Mouse (Mus musculus) skeletal muscle tissue, adult 2 months (tissue): ENCODE results near the gene Gm9936.
A peak's percentile ranks its signal among the peaks of the same experiment; 100 is the strongest.
"Not testable (repeated sequence)": the region's sequence is repeated elsewhere in the genome, so short reads cannot be mapped to it uniquely, and the experiment has no call there.

Experiments
- DNase-seq: peaks from one replicate; pipeline ENCODE4 v3.0.0-alpha.2; 2012; ENCODE audit warnings: low read depth, low spot score

The Gm9936 gene

GRCm38 (mm10) chr5:114840481-114840880 is 18.0 kb downstream of the Gm9936 start:
- not testable (repeated sequence) for DNase-seq

- DNase-seq = no peak
Measured at GRCm38 (mm10) chr5:114836886-114837285, 21.6 kb downstream of the Gm9936 start.

GRCm38 (mm10) chr5:114829740-114830139 is 28.7 kb downstream of the Gm9936 start:
- no peak for DNase-seq

DNA sequence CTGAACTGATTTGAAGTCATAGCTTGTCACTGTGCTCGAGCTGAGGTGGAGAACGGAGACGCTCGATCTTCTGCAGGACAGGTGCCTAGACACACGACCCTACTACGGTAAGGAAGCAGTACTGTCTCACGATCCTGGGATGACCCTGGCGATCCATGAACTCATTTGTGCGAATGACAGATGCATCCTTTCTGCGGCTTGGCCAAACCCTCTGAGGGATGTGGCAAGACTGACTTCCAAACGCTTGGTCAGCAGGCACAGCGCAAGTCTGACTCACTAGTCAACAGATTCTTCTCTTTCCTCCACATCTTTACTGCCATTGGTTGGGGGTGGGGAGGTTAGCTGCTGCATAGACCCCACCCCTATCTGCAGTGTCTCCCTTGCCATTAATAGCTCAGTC is 31.1 kb downstream of the Gm9936 start:
- DNase-seq = peak; percentile 38

- DNase-seq = no peak
Measured at GRCm38 (mm10) chr5:114825978-114826691, 32.3 kb downstream of the Gm9936 start.

GRCm38 (mm10) chr5:114824197-114824596 is 34.3 kb downstream of the Gm9936 start:
- DNase-seq = no peak

DNA sequence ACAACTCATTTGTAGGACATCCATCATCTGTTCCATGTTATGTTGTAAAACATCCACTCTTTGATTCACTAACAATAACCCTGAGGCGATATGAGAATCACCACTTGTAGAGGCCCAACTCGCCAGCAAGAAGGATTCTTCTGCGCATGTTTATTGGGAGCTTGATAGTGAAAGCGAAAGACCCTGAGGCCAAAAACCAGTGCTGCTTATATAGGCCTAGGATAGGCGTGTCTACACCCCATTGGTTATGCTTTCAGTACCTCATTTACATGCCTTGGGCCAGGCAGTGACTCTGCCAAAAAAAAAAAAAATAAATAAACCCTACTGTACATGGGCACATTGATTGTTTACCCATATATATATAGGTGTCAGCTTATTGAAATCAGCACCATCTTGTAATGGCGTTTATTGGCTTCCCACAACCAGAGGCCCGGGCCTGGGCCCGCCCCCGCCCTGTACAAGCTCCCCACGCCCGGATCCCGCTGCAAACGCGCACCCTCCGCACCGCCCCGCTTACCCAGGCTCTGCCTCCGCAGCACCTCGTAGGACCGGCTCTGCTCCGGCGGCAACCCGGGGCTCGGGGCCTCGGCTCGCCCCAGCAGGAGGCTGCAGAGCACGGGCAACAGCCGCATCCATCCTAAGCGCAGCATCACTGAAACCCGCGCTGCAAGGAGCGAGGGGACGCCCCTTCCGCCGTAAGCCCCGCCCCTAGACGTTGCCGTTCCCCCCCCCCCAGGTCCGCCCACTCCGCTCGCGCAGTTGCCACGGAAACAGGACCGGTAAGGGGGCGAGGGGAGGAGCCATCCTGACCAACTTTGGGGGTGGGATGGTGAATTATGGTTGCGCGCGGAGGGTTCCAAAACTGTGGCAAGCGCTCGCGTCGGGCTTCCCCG is 35.4 kb downstream of the Gm9936 start, which contains the start of gene 1500011B03Rik:
1500011B03Rik (minus strand) TSS at position 673 of the 893 bp plus-strand sequence.
- DNase-seq = no peak

DNA sequence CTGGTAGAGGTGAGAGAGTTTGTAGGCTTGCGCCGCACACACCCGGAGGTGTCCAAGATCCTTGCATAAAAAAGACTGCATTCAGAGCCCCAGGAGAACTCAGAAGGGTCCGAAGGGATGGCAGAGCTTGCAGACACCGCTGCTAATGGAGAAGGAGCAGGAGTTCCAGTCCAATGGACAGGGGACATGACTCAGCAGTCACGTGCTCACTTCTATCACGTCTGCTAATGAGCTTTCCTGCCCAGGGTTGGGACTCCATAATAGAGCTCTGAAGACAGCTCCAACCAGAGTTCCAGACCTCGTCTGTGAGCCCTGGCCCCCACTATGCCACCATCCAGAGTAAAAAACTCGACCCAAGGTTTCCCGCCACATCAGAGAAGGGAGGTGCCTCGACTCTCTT is 40.4 kb downstream of the Gm9936 start:
- no peak for DNase-seq

DNA sequence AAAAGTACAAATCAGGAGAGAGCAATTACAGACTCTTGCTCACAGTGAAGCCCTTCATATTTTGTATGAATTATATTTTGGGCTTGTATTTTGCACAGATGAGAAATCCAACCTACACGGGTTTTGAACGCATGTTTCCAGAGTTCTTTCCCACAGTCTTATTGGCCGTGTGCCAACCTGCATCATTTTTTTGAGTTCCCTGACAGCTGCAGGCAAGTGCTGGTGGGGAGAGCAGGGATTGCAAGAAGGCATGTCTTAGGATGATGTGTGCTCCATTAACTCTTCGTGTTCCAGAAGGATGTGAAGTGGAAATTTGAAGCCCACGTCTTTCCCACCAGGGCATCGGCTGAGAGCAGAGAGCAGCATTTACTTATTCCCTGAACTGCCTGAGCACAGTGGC is 41.9 kb downstream of the Gm9936 start:
- no peak for DNase-seq

DNA sequence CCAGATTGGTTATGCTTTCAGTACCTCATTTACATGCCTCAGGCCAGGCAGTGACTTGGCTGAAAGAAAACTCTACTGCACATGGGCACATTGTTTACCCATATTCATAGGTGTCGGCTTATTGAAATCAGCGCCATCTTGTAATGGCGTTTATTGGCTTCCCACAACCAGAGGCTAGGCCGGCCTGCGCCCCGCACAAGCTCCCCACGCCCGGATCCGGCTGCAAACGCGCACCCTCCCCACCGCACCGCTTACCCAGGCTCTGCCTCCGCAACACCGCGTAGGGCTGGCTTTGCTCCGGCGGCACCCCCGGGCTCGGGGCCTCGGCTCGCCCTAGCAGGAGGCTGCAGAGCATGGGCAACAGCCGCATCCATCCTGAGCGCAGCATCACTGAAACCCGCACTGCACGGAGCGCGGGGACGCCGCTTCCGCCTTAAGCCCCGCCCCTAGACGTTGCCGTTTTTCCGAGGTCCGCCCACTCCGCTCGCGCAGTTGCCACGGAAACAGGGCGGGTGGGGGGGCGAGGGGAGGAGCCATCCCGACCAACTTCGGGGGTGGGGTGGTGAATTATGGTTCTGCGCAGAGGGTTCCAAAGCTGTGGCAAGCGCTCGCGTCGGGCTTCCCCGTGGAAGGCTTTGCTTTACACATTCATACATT is 44.8 kb downstream of the Gm9936 start:
- peak; percentile 55 for DNase-seq

GRCm38 (mm10) chr5:114809826-114810225 is 48.7 kb downstream of the Gm9936 start:
- no peak for DNase-seq

DNA sequence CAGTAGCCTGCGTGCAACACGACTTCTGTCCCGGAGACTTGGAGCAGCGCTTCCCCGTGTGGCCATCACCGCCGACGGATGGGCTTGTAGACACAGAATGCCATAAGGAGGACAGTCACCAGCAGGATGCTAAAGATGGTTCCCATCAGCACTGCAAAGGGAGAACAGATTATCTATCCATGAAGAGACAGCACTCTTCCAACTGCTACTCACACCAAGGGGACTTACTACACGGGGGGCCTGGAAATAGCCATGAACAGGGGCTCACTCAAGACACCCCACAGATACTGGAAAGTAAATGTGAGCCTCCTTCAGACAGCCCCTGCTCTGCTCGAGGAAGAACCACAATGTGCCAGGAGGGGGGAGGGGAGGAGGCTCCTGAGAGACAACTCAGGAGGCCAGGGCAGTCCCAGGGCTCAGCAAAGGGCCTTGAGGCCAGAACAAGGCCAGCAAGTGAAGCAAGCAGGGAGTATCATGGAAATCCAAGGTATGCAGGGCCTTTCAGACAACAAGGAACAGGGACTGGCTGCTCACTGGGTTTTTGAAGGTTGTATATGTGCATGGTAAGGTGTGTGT is 49.2 kb downstream of the Gm9936 start:
- DNase-seq = no peak

- no peak for DNase-seq
Measured at GRCm38 (mm10) chr5:114808385-114808784, 50.1 kb downstream of the Gm9936 start.

GRCm38 (mm10) chr5:114807893-114808292 is 50.6 kb downstream of the Gm9936 start:
- no peak for DNase-seq

DNA sequence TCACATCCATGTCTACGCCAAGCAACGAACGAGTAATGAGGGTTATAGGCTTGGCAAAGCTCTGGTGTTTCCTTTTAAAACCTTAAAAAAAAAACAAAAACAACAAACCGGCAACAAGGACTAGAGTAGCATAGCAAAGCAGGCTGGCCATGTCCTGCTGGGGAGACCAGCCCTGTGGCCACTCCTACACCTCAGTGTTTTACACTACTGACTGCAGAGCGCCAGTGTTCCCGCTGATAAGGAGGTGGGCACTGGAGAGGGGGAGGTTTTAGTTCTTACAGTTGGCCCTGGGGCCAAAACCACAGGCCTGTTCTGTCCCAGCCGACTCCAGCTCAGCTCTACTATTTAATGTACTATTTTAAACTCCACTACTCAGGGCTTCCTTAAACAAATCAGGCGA is 51.0 kb downstream of the Gm9936 start:
- DNase-seq = no peak

DNA sequence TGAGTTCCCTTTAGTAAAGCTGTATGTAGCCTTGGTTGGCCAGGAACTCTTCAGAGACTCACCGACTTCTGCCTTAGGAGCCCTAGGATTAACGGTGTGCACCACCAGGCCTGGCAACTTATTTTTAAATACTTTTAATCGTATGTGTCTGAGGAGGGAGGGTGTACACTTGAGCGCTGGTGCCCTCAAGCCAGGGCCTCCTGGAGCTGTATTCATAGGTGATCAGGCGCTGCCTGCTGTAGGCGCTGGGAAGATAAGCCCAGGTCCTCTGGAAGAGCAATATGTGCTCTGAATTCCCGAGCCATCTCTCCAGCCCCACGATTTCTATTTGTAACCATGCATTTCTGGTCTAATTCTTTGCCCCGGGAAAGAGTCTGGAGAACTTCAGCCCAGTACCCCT is 51.4 kb downstream of the Gm9936 start:
- no peak for DNase-seq

GRCm38 (mm10) chr5:114806636-114807035 is 51.8 kb downstream of the Gm9936 start:
- no peak for DNase-seq
